Mouse (Mus musculus) heart, postnatal 0 days (tissue): ENCODE measurements at regions not wholly inside any gene's neighbourhood (a gene's known extent, or its start where the extent isn't known, plus 50 kb on each side); places are given as distances from the start of the nearest gene placed in this dataset.
A peak's percentile ranks its signal among the peaks of the same experiment; 100 is the strongest.

Source experiments
- ATAC-seq: fragments of 200-750 bp; cut with Nextera tagmentation; 2 replicates; pipeline ENCODE4 v1.8.0; 2017; ENCODE audit warnings: low read depth, moderate number of reproducible peaks, moderate library complexity; ENCODE audit not compliant: insufficient read depth
- DNase-seq: peaks from one replicate; pipeline ENCODE4 v3.0.0-alpha.2; 2016; ENCODE audit warnings: low spot score
- H3K27ac ChIP-seq: fragments of 300-500 bp; sonication (generic); 2 replicates; pipeline ENCODE4 v1.5.1; 2014; ENCODE audit warnings: low read depth, mild to moderate bottlenecking
- H3K27me3 ChIP-seq: fragments of 300-500 bp; sonication (generic); 2 replicates; pipeline ENCODE4 v1.6.1; 2014; ENCODE audit warnings: low read length, mixed read lengths; ENCODE audit not compliant: control insufficient read depth, insufficient read depth
- H3K36me3 ChIP-seq: fragments of 300-500 bp; sonication (generic); replicated peaks from 2 replicates; pipeline ENCODE4 v1.6.1; 2014; ENCODE audit warnings: low read length, mixed read lengths; ENCODE audit not compliant: control insufficient read depth, insufficient read depth
- H3K4me1 ChIP-seq: fragments of 300-500 bp; sonication (generic); 2 replicates; pipeline ENCODE4 v1.6.1; 2014; ENCODE audit warnings: antibody characterized with exemption; ENCODE audit not compliant: control insufficient read depth, insufficient read depth
- H3K4me2 ChIP-seq: fragments of 300-500 bp; sonication (generic); 2 replicates; pipeline ENCODE4 v1.6.1; 2014; ENCODE audit warnings: low read depth, mild to moderate bottlenecking, low read length, moderate library complexity
- H3K4me3 ChIP-seq: fragments of 300-500 bp; sonication (generic); 2 replicates; pipeline ENCODE4 v1.5.1; 2014; ENCODE audit warnings: low read depth, low read length
- H3K9ac ChIP-seq: fragments of 300-500 bp; sonication (generic); replicated peaks from 2 replicates; pipeline ENCODE4 v1.6.1; 2014; ENCODE audit warnings: low read depth, low read length, mixed read lengths
- H3K9me3 ChIP-seq: fragments of 300-500 bp; sonication (generic); replicated peaks from 2 replicates; pipeline ENCODE4 v1.6.1; 2016; ENCODE audit warnings: low read length; ENCODE audit not compliant: control insufficient read depth
- CTCF ChIP-seq: IDR thresholded peaks from 2 replicates; pipeline ENCODE4 v1.5.1; 2016; ENCODE audit warnings: antibody characterized with exemption, control low read depth, low read depth
- EP300 ChIP-seq: IDR thresholded peaks from 2 replicates; pipeline ENCODE4 v1.6.1; 2016; ENCODE audit warnings: antibody characterized with exemption, low read depth
- WGBS: fragments of 180-500 bp; shearing (Covaris S2); extraction: QIAGEN DNeasy Blood & Tissue Kit; methylation state at CpG from one replicate; pipeline ENCODE4 v1.1.7; 2014; 5-methylcytosine and 5-hydroxymethylcytosine counted together

DNA sequence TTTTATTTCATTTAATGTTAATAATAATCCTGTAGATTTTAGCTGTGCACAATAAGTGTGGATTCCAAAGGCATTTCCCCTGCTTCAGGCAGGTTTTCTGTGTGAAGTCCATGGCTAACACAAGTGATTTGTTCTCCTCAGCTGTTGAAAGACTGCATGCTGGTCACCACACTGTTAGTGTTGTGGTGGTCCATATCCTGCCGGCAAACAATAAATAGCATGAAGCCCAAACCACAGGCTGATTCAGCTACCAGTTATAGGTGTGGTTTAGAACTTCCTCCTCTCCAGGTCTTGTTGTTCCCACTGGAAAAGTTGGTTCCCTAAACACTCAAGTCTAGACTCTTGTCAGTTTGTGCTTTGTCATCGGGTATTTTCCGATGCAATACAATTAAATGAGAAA lies 497.5 kb downstream of the Plcl1 start:
- 84% methylated on average over 3 of the region's 3 CpGs for WGBS
- Histone ChIP-seq H3K4me2 (no peak overlapping the region), H3K36me3 (no peaks in the 10 kb centered on the region), H3K9me3 (0 out of 2 replicates have a peak, but pooled peaks cover 6% of the 10 kb centered on the region), H3K27me3 (no peaks in the 10 kb centered on the region), H3K4me3 (no peak overlapping the region), H3K27ac (no peak overlapping the region), H3K4me1 (no peaks in the 10 kb centered on the region), H3K9ac (no peak overlapping the region)
- TF ChIP-seq EP300 (no peak), CTCF (no peak)
- no peak for DNase-seq
- ATAC-seq = no peak

- no peaks in the 10 kb centered on the region for H3K36me3 ChIP-seq
- WGBS = 66% methylated on average over 2 of the region's 2 CpGs
- H3K4me2 ChIP-seq = no peak overlapping the region
- DNase-seq = no peak
- TF ChIP-seq EP300 (no peak), CTCF (no peak)
- no peaks in the 10 kb centered on the region for H3K4me1 ChIP-seq
- no peak overlapping the region for H3K9ac ChIP-seq
- no peak for ATAC-seq
- H3K9me3 ChIP-seq = 0 out of 2 replicates have a peak, but pooled peaks cover 6% of the 10 kb centered on the region
- no peak overlapping the region for H3K27ac ChIP-seq
- no peaks in the 10 kb centered on the region for H3K27me3 ChIP-seq
- no peak overlapping the region for H3K4me3 ChIP-seq
Observed at GRCm38 (mm10) chr1:55904571-55904970, 498.9 kb downstream of the Plcl1 start.

DNA sequence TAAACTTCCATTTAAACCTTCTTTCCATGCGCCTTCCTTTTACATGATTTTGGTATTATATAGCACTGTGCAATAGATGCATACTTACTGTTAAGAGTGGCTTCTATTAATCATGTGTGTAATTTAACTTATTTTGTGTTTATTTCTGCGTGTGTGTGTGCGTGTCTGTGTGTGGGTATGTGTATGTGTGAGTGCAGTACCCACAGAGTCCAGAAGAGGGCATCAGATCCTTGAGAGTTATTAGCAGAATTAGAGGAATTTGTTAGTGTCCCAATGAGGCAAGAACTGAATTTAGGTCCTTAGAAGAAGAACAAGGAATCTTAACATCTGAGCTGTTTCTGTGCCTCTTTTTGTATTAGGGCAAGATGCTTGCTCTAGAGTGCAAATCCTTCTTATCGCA lies 499.5 kb downstream of the Plcl1 start:
- DNase-seq (no peak), ATAC-seq (no peak)
- Histone ChIP-seq H3K4me3 (no peak overlapping the region), H3K27me3 (no peaks in the 10 kb centered on the region), H3K4me1 (no peaks in the 10 kb centered on the region), H3K9ac (no peak overlapping the region), H3K27ac (no peak overlapping the region), H3K36me3 (no peaks in the 10 kb centered on the region), H3K4me2 (no peak overlapping the region), H3K9me3 (0 out of 2 replicates have a peak, but pooled peaks cover 6% of the 10 kb centered on the region)
- WGBS = 92% methylated on average over 4 of the region's 4 CpGs
- TF ChIP-seq EP300 = no peak
- 0 out of 2 replicates have a peak, but pooled peaks have one; percentile 15 for TF ChIP-seq CTCF

- no peak overlapping the region for H3K27ac ChIP-seq
- DNase-seq (no peak), ATAC-seq (no peak)
- WGBS = 75% methylated on average over 2 of the region's 2 CpGs
- no peak overlapping the region for H3K4me2 ChIP-seq
- no peak overlapping the region for H3K9ac ChIP-seq
- H3K9me3 ChIP-seq = 0 out of 2 replicates have a peak, but pooled peaks cover 6% of the 10 kb centered on the region
- H3K4me3 ChIP-seq = no peak overlapping the region
- no peaks in the 10 kb centered on the region for H3K36me3 ChIP-seq
- H3K27me3 ChIP-seq = no peaks in the 10 kb centered on the region
- TF ChIP-seq EP300 (no peak), CTCF (no peak)
- H3K4me1 ChIP-seq = no peaks in the 10 kb centered on the region
Observed at GRCm38 (mm10) chr1:55910024-55910423, 504.3 kb downstream of the Plcl1 start.

- DNase-seq (no peak), ATAC-seq (no peak)
- H3K9ac ChIP-seq = no peak overlapping the region
- no peak overlapping the region for H3K4me3 ChIP-seq
- H3K4me1 ChIP-seq = no peaks in the 10 kb centered on the region
- H3K4me2 ChIP-seq = no peak overlapping the region
- no peaks in the 10 kb centered on the region for H3K36me3 ChIP-seq
- H3K27me3 ChIP-seq = no peaks in the 10 kb centered on the region
- no peaks in the 10 kb centered on the region for H3K9me3 ChIP-seq
- no peak for TF ChIP-seq EP300
- no peak for TF ChIP-seq CTCF
- no peak overlapping the region for H3K27ac ChIP-seq
- WGBS = 85% methylated on average over 3 of the region's 3 CpGs
Observed at GRCm38 (mm10) chr1:55914284-55914683, 508.6 kb downstream of the Plcl1 start.

- WGBS = 50% methylated on average over 11 of the region's 11 CpGs
Observed at GRCm38 (mm10) chr1:55915940-55916339, 510.2 kb downstream of the Plcl1 start.

More at GRCm38 (mm10) chr1:55915940-55916339, 510.2 kb downstream of the Plcl1 start:
- Histone ChIP-seq H3K36me3 (no peaks in the 10 kb centered on the region), H3K4me2 (no peak overlapping the region), H3K9me3 (no peaks in the 10 kb centered on the region), H3K9ac (no peak overlapping the region), H3K27ac (no peak overlapping the region), H3K27me3 (no peaks in the 10 kb centered on the region), H3K4me1 (no peaks in the 10 kb centered on the region), H3K4me3 (no peak overlapping the region)
- DNase-seq = no peak
- ATAC-seq = no peak
- no peak for TF ChIP-seq CTCF
- no peak for TF ChIP-seq EP300
